Mouse (Mus musculus) kidney, postnatal 36 days (tissue): Measurements from ENCODE around the gene H2afx.
"Not testable (repeated sequence)": the region's sequence is repeated elsewhere in the genome, so short reads cannot be mapped to it uniquely, and the experiment has no call there.

ENCODE experiments used
- DNase-seq, 2 experiments: peaks; one replicate each; pipeline ENCODE4 v3.0.0; 2021 to 2022; ENCODE audit warnings: mixed read lengths in 2 of 2

The H2afx gene

GRCm38 (mm10) chr9:44341487-44341886 lies 7.0 kb downstream of the H2afx start:
- no peak for DNase-seq

GRCm38 (mm10) chr9:44342173-44342572 lies 7.7 kb downstream of the H2afx start:
- no peak for DNase-seq

- DNase-seq: no peak
These were observed 8.1 kb downstream of the H2afx start for GRCm38 (mm10) chr9:44342605-44343004.

DNA sequence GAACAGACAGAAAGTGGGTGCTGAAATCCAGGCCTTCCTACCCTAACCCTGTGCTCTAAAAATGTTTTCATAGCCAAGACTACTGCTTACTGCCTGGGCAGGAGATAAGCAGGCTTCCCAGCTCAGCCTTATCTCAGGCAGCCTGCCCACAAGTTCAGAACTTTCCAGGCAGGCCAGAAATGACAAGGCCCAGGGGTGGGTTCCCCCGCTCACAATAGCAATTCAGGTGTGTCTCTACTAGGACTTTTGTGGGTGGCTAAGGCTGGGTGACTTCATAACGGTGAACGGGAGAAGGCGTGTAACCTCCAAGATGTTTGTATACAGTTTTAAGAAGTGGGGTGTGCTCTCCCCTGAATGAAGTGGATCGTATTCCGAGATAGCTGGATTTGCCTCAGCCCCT lies 8.8 kb downstream of the H2afx start:
- DNase-seq: peak in 1 of 2 experiments; percentile 16

GRCm38 (mm10) chr9:44343781-44344421 lies 9.4 kb downstream of the H2afx start, which contains the start of gene Hmbs:
Gene Hmbs, minus strand, starts transcription at chr9:44344228.
- peak; percentile 95 for DNase-seq

- DNase-seq: peak in 1 of 2 experiments; percentile 25
These were observed 11.3 kb downstream of the H2afx start for GRCm38 (mm10) chr9:44345570-44346433.

DNA sequence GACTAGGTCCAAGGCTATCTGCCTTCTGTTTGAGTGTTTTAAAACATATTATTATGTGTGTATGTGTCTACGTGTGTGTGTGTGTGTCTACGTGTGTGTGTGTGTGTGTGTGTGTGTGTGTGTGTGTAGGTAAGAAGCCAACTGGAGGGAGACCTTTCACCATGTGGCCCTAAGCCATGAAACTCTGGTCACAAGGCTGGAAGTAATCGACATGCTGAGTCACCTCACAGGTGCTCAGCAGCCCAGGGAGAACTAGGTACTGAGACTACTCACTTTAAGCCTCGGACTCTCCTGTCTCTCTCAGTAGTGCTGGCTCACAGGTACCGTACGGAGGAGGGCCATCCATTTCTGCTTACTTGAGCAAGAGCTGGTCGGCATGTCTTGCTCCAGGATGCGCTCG lies 12.7 kb downstream of the H2afx start:
- peak in 1 of 2 experiments; percentile 32 for DNase-seq

- DNase-seq: no peak
These were observed 13.1 kb downstream of the H2afx start for GRCm38 (mm10) chr9:44347621-44348020.

DNA sequence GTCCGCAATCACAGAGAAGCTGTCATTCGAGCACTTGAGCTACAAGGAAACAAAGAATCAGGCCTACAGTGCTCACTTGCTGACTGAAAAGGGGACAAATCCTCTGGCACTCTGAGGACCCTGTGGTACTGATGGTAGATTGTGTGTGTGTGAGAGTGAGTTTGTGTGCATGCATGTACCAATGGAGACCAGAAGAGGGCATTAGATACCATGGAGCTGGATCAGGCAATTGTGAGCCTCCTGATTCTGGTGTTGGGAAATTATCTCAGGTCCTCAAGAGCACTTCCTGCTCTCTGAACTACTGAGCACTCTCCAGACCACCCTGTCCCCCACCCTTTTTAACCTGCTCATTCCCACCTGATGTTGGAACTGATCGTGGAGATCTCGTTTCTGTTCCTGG lies 14.1 kb downstream of the H2afx start:
- no peak for DNase-seq

- DNase-seq: no peak
These were observed 16.9 kb downstream of the H2afx start for GRCm38 (mm10) chr9:44351396-44351795.

GRCm38 (mm10) chr9:44352337-44352736 lies 17.8 kb downstream of the H2afx start:
- no peak for DNase-seq

GRCm38 (mm10) chr9:44353142-44353541 lies 18.6 kb downstream of the H2afx start:
- no peak for DNase-seq

DNA sequence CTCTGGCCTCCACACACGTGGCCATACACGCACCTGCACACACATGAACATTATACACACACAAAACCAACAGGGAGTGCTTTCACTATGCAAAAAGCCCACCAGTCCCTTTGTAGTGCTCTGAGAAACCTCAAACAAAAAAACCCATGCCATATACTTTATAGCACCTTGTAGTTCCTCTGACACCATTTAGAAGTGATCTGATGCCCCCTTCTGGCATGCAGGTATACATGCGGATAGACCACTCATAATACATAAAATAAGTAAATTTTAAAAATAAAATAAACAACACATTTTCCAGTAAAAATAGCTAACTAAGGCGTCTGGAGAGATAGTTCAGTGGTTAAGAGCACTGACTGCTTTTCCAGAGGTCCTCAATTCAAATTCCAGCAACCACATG lies 22.7 kb downstream of the H2afx start:
- DNase-seq: peak in 1 of 2 experiments; percentile 23

- DNase-seq: peak; percentile 95 to 97
These were observed 26.9 kb downstream of the H2afx start, which contains the start of gene Vps11 for GRCm38 (mm10) chr9:44361190-44361917. Gene Vps11, minus strand, starts transcription at chr9:44361670.

- DNase-seq: not testable (repeated sequence)
These were observed 27.4 kb downstream of the H2afx start for GRCm38 (mm10) chr9:44361931-44362330.

DNA sequence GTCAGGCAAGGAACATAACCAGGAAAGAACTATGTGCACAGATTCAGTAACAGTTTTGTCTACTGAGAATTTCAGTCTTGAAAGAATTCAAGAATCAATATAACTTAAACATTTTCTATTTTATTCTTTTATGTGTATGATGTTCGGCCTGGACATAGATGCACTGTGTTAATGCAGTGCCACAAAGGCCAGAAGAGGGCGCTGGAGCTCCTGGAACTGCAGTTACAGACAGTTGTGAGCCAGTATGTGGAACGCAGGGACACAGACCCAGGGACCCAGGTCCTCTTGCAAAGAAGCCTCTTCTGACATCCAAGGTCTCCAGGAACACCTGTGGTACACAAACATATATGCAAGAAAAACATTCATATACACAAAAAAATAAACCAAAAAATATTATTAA lies 30.0 kb downstream of the H2afx start:
- DNase-seq: peak; percentile 38 to 77

GRCm38 (mm10) chr9:44373386-44373785 lies 38.9 kb downstream of the H2afx start:
- no peak for DNase-seq

DNA sequence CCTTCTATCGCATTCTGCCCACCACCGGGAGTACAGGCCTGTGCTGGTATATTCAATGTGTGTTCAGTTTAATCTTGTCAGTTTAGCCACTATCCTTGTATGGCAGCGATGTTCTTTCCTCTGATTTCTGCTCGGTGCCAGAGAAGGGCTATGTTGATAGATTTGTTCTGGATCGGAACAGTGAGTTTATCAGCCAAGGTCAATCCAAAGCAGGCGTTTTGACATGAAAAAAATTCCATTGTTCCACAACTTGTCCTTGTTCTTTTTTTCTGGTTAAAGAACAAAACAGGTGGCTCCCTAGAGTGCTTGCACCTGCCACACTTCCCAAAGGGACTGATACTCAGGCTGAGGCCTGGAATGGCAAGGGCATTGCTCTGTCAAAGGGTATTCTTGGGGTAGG lies 41.6 kb downstream of the H2afx start:
- DNase-seq: no peak

DNA sequence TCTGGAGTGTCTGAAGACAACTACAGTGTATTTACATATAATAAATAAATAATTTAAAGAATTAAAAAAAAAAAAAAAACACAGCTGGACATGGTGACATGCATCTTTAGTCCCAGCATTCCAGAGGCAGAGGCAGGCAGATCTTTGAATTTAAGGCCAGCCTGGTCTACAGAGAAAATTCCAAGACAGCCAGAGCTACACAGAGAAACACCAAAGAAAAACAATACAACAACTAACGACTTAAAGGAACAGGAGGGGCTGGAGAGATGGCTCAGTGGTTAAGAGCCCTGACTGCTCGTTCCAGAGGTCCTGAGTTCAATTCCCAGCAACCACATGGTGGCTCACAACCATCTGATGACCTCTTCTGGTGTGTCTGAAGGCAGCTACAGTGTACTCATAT lies 42.8 kb downstream of the H2afx start:
- DNase-seq: not testable (repeated sequence)

GRCm38 (mm10) chr9:44378153-44378730 lies 43.7 kb downstream of the H2afx start:
- DNase-seq: no peak

DNA sequence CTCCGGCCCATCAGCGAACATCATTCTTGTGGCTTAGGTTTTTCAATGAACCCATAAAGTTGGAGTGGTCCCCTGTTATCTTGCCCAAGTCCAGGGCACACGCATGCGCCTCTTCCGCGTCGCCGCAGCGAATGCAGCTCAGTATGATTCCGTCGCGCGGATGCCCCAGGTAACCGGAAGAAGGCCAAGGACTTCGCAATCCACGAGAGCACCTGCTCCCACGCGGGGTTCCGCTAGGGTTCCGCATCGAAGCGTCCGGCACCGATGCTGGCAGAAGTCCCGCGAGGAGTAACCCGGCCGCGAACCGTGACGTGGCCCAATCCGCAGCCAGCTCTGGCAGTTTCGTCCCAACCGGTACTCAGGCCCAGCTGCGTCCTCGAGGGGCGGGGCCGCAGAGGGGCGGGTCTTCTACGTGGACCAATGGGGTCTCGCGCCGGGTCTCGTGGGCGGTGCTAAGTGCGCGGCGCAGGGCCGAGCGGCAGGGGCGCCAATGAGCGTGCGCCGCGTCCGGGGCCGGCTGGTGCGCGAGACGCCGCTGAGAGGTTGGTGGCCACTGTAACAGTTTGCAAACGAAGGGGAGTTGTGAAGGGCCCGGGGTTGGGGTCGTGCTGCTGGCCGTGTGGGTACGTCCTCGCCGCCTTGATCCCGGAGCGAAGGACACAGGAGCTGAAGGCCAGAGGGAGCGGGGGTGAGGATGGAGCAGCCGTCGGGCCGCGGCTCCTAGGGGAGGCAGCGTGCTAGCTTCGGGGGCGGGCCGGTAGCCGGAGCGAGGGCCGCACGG lies 44.8 kb downstream of the H2afx start, which contains the start of gene Hyou1:
TSS of gene Hyou1 (plus strand) at position 437 of the 781 bp plus-strand sequence.
- DNase-seq: peak; percentile 99

DNA sequence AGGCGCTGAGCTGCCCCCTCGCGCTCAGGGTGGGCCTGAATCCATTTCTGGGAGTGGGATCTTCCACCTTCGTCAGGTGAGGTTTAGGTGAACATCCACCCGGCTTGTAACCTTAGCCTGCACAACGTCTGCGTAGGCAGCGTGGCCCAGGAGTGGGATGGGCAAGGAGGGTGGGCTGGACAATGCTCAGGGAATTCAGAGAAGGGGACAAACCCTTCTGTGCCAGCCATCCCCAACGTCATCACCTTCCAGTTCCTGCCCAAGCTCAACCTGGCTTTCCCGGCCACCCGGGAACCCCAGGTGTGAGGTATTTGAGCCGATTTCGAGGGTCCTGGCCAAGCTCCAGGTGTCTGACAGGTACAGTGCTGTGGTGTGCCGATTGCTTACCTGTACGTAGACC lies 45.4 kb downstream of the H2afx start:
- DNase-seq: no peak
